Mouse (Mus musculus) heart, postnatal 10 days (tissue): ENCODE measurements around the gene Gm10334. TPM values are rescaled to one million over a fixed set of nuclear protein-coding genes. Genes with fewer than 3 reads are reported as not detected.
"Not testable (repeated sequence)": the region's sequence is repeated elsewhere in the genome, so short reads cannot be mapped to it uniquely, and the experiment has no call there.

Experiments
- DNase-seq, 2 experiments: peaks; one replicate each; pipeline ENCODE4 v3.0.0; 2021
- intact Hi-C: fragments of 180-260 bp; cut with DNase I; formaldehyde crosslinking; loops from one replicate; pipeline ENCODE4 v1.15.1; 2025
- total RNA-seq, 2 experiments: library from RNA; stranded (reverse); gene quantifications; 2 replicates each; pipeline ENCODE4 v1.2.3; 2021

Gene Gm10334
- not detected for total RNA-seq

DNA sequence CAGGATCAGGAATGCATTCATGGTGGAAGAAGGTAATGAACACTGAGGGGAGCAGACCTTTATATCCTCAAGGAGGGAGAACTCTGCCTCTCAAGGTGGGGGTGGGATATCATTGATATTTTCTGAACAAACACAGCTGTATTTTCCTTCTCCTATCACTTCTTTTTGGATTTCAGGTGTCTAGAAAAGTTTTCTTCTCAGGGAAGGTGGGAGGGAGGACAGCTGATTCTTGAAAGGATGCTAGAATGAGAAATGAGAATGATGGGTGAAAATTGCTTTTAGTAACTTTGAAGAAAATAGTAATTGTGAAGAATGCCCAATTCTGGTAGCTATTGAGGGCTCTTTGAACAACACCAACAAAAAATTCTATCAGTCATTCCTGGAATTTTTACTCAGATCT lies at the start of gene Gm10334:
Gene Gm10334 (minus strand): TSS at position 101 of the 400 bp plus-strand sequence.
- intact Hi-C loops, DNase-seq: not testable (repeated sequence)

DNA sequence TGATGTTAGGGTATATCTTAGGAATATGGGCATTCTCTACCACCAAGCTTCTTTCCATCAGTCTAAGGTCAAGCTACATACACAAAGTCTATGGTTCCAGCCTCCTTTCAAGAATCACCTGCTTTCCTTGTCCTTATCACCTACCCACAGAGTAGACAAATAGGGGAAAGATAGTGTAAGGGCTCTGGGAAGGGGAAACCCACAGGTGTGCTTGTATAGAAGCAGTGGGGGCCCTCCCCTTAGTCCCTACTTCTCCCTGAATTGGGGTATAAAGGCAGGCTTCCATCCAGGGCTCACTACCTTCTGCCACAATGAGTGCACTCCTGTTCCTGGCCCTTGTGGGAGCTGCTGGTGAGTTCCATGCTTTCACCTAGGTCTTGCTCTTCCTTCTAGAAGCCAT lies 12.7 kb upstream of the Gm10334 start, which contains the start of gene Prss1:
Gene Prss1 (plus strand): TSS at position 301 of the 400 bp plus-strand sequence.
- intact Hi-C loops, DNase-seq: not testable (repeated sequence)

DNA sequence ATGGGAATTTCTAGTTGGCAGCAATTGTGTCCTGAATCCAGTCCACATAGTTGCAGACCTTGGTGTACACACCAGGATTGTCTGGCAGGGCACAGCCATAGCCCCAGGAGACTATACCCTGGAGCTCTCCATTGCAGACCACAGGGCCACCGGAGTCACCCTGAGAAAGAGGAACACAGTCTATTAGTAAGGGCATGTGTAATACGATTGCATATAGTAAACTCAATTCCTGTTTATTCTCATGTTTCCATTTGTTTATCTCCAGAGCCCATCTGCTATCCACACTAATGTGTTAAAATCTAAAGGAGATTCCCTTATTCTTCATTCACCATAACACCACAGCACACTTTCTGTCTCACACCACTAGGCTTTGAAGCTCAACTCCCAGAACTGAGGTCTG lies 3.7 kb downstream of the Gm10334 start:
- intact Hi-C loops, DNase-seq: not testable (repeated sequence)

Other genes with a start within 250 kb of the Gm10334 start
- not detected for gene Try4, start 143.9 kb downstream of the Gm10334 start, total RNA-seq
- gene Try5, start 129.3 kb downstream of the Gm10334 start, total RNA-seq: not detected
- not detected for gene Try10, start 92.0 kb downstream of the Gm10334 start, total RNA-seq
- gene Prss3, start 68.5 kb downstream of the Gm10334 start, total RNA-seq: not detected
- gene Gm5771, start 53.8 kb downstream of the Gm10334 start, total RNA-seq: not detected
- not detected for gene Prss1, start 12.8 kb upstream of the Gm10334 start, total RNA-seq
- not detected for gene Prss2, start 75.6 kb upstream of the Gm10334 start, total RNA-seq
- gene Ephb6, start 159.3 kb upstream of the Gm10334 start, total RNA-seq: 1 to 10 TPM; 2.4 to 3.0 TPM
- not detected for gene Trpv6, start 190.3 kb upstream of the Gm10334 start, total RNA-seq
- gene Trpv5, start 234.6 kb upstream of the Gm10334 start, total RNA-seq: not detected
- not detected for gene Llcfc1, start 238.3 kb upstream of the Gm10334 start, total RNA-seq